Mouse (Mus musculus): ENCODE data around the gene Adamts8. TPM values are rescaled to one million over a fixed set of nuclear protein-coding genes. Genes with fewer than 3 reads are reported as not detected.

Adamts8 gene
- polyA plus RNA-seq, 1 experiment from 2014 or later, result 12.7 TPM

GRCm38 (mm10) chr9:30918466-30919356 lies 23.7 kb upstream of the Adamts8 start:
- Histone ChIP-seq H3K9ac (ENCODE audit: low read length) (peak overlapping the region; percentile 40; the same call in 1 of the 2 replicates), H3K27ac (ENCODE audit: low read length) (peak overlapping the region; percentile 32), H3K36me3 (ENCODE audit: control insufficient read depth, insufficient read depth) (no peaks in the 10 kb centered on the region), H3K27me3 (ENCODE audit: control insufficient read depth, insufficient read depth, low read length) (peaks cover 15% of the 10 kb centered on the region; the same call in 1 of the 2 replicates), H3K4me3 (ENCODE audit: low read length) (0 out of 2 replicates have a peak overlapping the region, but pooled peaks have one; percentile 11), H3K9me3 (replicated peaks; ENCODE audit: control insufficient read depth, low read length) (no peaks in the 10 kb centered on the region), H3K4me1 (ENCODE audit: control insufficient read depth, insufficient read depth, low read length) (peaks cover 19% of the 10 kb centered on the region), H3K4me2 (ENCODE audit: low read depth, low read length) (peak overlapping the region; percentile 85)
- WGBS, result 45% methylated on average over 12 of the region's 12 CpGs
- ATAC-seq (replicated peaks; ENCODE audit: extremely low read depth, insufficient read depth, low FRiP score), result no peak

DNA sequence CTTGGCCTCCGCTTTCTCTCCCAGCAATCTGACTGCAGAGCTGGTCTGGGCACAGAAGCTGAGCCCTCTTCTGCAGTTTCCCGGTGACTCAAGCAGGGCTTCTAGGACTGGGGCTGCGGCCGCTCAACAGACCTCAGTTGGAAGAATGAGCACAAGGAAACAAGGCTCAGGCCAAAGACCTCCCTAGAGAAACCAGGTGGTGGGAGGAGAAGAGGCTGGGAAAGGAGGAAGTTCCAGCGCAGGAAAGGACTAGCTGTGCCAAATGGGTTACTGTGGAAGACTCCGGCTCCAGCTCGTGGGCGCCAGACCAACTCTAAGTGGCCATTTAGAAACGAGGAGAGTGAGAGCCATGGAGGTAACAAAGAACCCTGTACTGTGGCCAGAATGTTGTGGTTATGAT lies 22.7 kb upstream of the Adamts8 start:
- peaks cover 19% of the 10 kb centered on the region for H3K4me1 ChIP-seq (ENCODE audit: control insufficient read depth, insufficient read depth, low read length)
- peaks cover 15% of the 10 kb centered on the region; the same call in 1 of the 2 replicates for H3K27me3 ChIP-seq (ENCODE audit: control insufficient read depth, insufficient read depth, low read length)
- H3K9me3 ChIP-seq (replicated peaks; ENCODE audit: control insufficient read depth, low read length), result no peaks in the 10 kb centered on the region
- 67% methylated on average over 9 of the region's 9 CpGs for WGBS
- 0 out of 2 replicates have a peak overlapping the region, but pooled peaks have one; percentile 2 for H3K9ac ChIP-seq (ENCODE audit: low read length)
- H3K4me2 ChIP-seq (ENCODE audit: low read depth, low read length), result peak overlapping the region; percentile 85
- H3K36me3 ChIP-seq (ENCODE audit: control insufficient read depth, insufficient read depth), result no peaks in the 10 kb centered on the region
- H3K27ac ChIP-seq (ENCODE audit: low read length), result 0 out of 2 replicates have a peak overlapping the region, but pooled peaks have one; percentile 3
- H3K4me3 ChIP-seq (ENCODE audit: low read length), result peak overlapping the region; percentile 13; the same call in 1 of the 2 replicates
- ATAC-seq (replicated peaks; ENCODE audit: extremely low read depth, insufficient read depth, low FRiP score), result no peak

DNA sequence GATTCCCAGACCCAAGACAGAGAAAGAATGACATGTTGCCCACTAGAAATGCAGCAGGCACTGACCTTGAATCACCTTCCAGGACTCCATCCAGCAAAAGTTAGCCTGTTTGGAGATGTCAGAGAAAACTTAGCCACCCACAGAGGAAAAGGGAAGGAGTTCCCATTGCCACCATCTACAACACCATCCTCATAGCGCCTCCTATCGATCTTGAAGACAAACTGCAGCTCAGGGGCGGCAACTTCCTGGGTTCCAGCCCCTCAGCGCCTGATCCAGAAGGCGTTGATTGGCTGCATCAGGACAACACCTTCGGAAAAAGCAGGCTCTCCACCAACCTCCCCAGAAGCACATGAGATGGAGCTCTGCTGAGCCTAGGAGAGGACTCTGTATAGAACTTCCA lies 21.6 kb upstream of the Adamts8 start:
- Histone ChIP-seq H3K36me3 (ENCODE audit: control insufficient read depth, insufficient read depth) (no peaks in the 10 kb centered on the region), H3K27me3 (ENCODE audit: control insufficient read depth, insufficient read depth, low read length) (peaks cover 15% of the 10 kb centered on the region; the same call in 1 of the 2 replicates), H3K4me3 (ENCODE audit: low read length) (peak overlapping the region; percentile 62), H3K4me2 (ENCODE audit: low read depth, low read length) (peak overlapping the region; percentile 85), H3K9me3 (replicated peaks; ENCODE audit: control insufficient read depth, low read length) (no peaks in the 10 kb centered on the region), H3K9ac (ENCODE audit: low read length) (no peak overlapping the region), H3K4me1 (ENCODE audit: control insufficient read depth, insufficient read depth, low read length) (peaks cover 17% of the 10 kb centered on the region), H3K27ac (ENCODE audit: low read length) (no peak overlapping the region; the same call in 1 of the 2 replicates)
- no peak for ATAC-seq (replicated peaks; ENCODE audit: extremely low read depth, insufficient read depth, low FRiP score)
- 17% methylated on average over 6 of the region's 6 CpGs for WGBS

DNA sequence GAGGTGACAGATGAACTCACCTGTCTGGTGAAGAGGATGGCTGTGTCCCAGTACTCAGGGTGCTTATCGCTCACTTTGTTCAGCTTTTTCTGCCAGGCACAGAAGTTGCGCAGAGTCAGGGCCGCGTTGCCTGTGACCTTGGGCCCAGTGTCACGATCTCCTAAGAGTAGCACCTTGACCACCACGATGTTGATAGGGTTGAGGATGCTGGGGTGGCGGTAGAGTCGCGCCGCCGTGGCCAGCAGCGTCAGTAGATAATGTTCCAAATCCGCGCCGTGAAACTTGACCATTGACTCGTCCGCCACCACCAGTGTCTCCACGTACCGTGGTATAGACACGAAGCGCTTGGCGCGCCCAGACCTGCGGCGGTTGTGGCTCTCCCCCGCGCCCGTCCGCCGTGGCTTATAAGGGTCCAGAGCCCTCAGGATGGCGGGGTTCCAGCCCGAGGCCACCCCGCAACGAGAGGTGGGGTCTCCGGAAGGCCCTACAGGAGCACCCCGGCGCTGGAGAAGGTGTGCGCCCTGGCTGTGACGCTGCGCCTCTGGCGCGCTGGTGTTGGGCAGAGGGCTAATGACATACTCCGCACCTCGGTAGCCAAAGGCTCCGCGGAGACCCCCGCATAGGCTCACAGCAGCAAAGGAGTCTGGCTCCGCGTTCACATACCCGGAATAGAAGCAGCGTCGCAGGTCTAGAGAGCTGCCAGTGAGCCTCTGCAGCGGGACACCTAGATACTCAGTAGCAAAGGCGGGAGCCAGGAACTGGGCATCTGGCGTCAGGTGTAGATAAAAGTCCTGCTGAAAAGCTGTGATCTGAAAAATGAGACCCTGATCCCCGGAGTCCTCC lies 20.9 kb upstream of the Adamts8 start:
- H3K9ac ChIP-seq (ENCODE audit: low read length), result peak overlapping the region; percentile 65
- H3K9me3 ChIP-seq (replicated peaks; ENCODE audit: control insufficient read depth, low read length), result no peaks in the 10 kb centered on the region
- peaks cover 16% of the 10 kb centered on the region for H3K4me1 ChIP-seq (ENCODE audit: control insufficient read depth, insufficient read depth, low read length)
- H3K27me3 ChIP-seq (ENCODE audit: control insufficient read depth, insufficient read depth, low read length), result peaks cover 15% of the 10 kb centered on the region; the same call in 1 of the 2 replicates
- 0 out of 2 replicates have a peak, but pooled peaks have one; percentile 13 for ATAC-seq (replicated peaks; ENCODE audit: extremely low read depth, insufficient read depth, low FRiP score)
- H3K27ac ChIP-seq (ENCODE audit: low read length), result no peak overlapping the region; the same call in 1 of the 2 replicates
- H3K36me3 ChIP-seq (ENCODE audit: control insufficient read depth, insufficient read depth), result no peaks in the 10 kb centered on the region
- 3% methylated on average over 56 of the region's 56 CpGs for WGBS
- H3K4me2 ChIP-seq (ENCODE audit: low read depth, low read length), result peak overlapping the region; percentile 85
- peak overlapping the region; percentile 62 for H3K4me3 ChIP-seq (ENCODE audit: low read length)

- Histone ChIP-seq H3K4me2 (ENCODE audit: low read depth, low read length) (peak within 1 kb of the TSS; percentile 85), H3K27ac (ENCODE audit: low read length) (peak within 1 kb of the TSS; percentile 14; the same call in 1 of the 2 replicates), H3K27me3 (ENCODE audit: control insufficient read depth, insufficient read depth, low read length) (peaks cover 15% of the 10 kb centered on the region; the same call in 1 of the 2 replicates), H3K9me3 (replicated peaks; ENCODE audit: control insufficient read depth, low read length) (no peaks in the 10 kb centered on the region), H3K4me1 (ENCODE audit: control insufficient read depth, insufficient read depth, low read length) (peaks cover 16% of the 10 kb centered on the region), H3K36me3 (ENCODE audit: control insufficient read depth, insufficient read depth) (no peaks in the 10 kb centered on the region), H3K4me3 (ENCODE audit: low read length) (peak within 1 kb of the TSS; percentile 62), H3K9ac (ENCODE audit: low read length) (peak within 1 kb of the TSS; percentile 65)
- WGBS, result under 1% methylated on average over 47 of the region's 47 CpGs
- ATAC-seq (replicated peaks; ENCODE audit: extremely low read depth, insufficient read depth, low FRiP score), result peak; percentile 74
These were observed 20.0 kb upstream of the Adamts8 start, which contains the start of gene Adamts15 for GRCm38 (mm10) chr9:30922197-30922894. Adamts15 (minus strand) TSS chr9:30922452.

DNA sequence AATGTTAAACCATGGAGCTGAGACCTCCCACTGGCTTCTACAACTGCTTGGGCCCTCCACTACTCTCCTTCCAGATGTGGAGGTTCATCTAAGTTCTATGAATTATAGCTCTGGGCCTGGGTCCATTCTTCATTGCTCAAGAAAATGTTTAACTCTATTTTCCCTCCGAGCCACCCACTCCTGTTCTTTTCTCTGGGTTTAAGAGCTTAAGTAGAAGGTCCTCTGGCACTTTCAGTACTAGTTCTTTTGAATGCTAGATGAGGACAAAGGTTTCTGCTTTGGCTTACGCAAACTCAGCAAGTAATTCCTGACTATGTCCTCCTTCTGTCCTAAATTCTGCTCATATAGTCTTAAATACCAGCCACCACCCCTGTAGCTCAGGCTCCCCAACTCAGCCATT lies 13.6 kb upstream of the Adamts8 start:
- Histone ChIP-seq H3K27ac (ENCODE audit: low read length) (no peak overlapping the region), H3K4me1 (ENCODE audit: control insufficient read depth, insufficient read depth, low read length) (no peaks in the 10 kb centered on the region), H3K9ac (ENCODE audit: low read length) (no peak overlapping the region), H3K9me3 (replicated peaks; ENCODE audit: control insufficient read depth, low read length) (no peaks in the 10 kb centered on the region), H3K36me3 (ENCODE audit: control insufficient read depth, insufficient read depth) (no peaks in the 10 kb centered on the region), H3K4me3 (ENCODE audit: low read length) (no peak overlapping the region), H3K27me3 (ENCODE audit: control insufficient read depth, insufficient read depth, low read length) (0 out of 2 replicates have a peak, but pooled peaks cover 2% of the 10 kb centered on the region), H3K4me2 (ENCODE audit: low read depth, low read length) (no peak overlapping the region)
- ATAC-seq (replicated peaks; ENCODE audit: extremely low read depth, insufficient read depth, low FRiP score), result no peak
- WGBS, result 89% methylated on average over 2 of the region's 2 CpGs

- Histone ChIP-seq H3K36me3 (ENCODE audit: control insufficient read depth, insufficient read depth) (no peaks in the 10 kb centered on the region), H3K4me3 (ENCODE audit: low read length) (no peak overlapping the region), H3K27ac (ENCODE audit: low read length) (no peak overlapping the region), H3K4me2 (ENCODE audit: low read depth, low read length) (no peak overlapping the region), H3K9me3 (replicated peaks; ENCODE audit: control insufficient read depth, low read length) (no peaks in the 10 kb centered on the region), H3K9ac (ENCODE audit: low read length) (no peak overlapping the region), H3K27me3 (ENCODE audit: control insufficient read depth, insufficient read depth, low read length) (peaks cover 2% of the 10 kb centered on the region; the same call in 1 of the 2 replicates), H3K4me1 (ENCODE audit: control insufficient read depth, insufficient read depth, low read length) (no peaks in the 10 kb centered on the region)
- WGBS, result 70% methylated on average over 4 of the region's 4 CpGs
- ATAC-seq (replicated peaks; ENCODE audit: extremely low read depth, insufficient read depth, low FRiP score), result no peak
These were observed 10.0 kb upstream of the Adamts8 start for GRCm38 (mm10) chr9:30932346-30932745.

- 47% methylated on average over 6 of the region's 6 CpGs for WGBS
- H3K4me3 ChIP-seq (ENCODE audit: low read length), result no peak overlapping the region
- H3K27ac ChIP-seq (ENCODE audit: low read length), result no peak overlapping the region
- H3K9ac ChIP-seq (ENCODE audit: low read length), result no peak overlapping the region
- no peaks in the 10 kb centered on the region for H3K9me3 ChIP-seq (replicated peaks; ENCODE audit: control insufficient read depth, low read length)
- H3K27me3 ChIP-seq (ENCODE audit: control insufficient read depth, insufficient read depth, low read length), result peaks cover 6% of the 10 kb centered on the region
- no peak overlapping the region for H3K4me2 ChIP-seq (ENCODE audit: low read depth, low read length)
- H3K36me3 ChIP-seq (ENCODE audit: control insufficient read depth, insufficient read depth), result no peaks in the 10 kb centered on the region
- no peaks in the 10 kb centered on the region for H3K4me1 ChIP-seq (ENCODE audit: control insufficient read depth, insufficient read depth, low read length)
- no peak for ATAC-seq (replicated peaks; ENCODE audit: extremely low read depth, insufficient read depth, low FRiP score)
These were observed 7.5 kb upstream of the Adamts8 start for GRCm38 (mm10) chr9:30934827-30935226.
